Mouse (Mus musculus): ENCODE results near the gene Ppp4r2. TPM values are rescaled to one million over a fixed set of nuclear protein-coding genes. Genes with fewer than 3 reads are reported as not detected.

Gene Ppp4r2
- 23.9 and 24.5 TPM in 2 replicates for total RNA-seq (2014; rRNA removed)
- 9.5 and 10.9 TPM in 2 replicates for polyA plus RNA-seq (2015; fragmentation: Nextera tagmentation; extraction: Ambion mirVana)

DNA sequence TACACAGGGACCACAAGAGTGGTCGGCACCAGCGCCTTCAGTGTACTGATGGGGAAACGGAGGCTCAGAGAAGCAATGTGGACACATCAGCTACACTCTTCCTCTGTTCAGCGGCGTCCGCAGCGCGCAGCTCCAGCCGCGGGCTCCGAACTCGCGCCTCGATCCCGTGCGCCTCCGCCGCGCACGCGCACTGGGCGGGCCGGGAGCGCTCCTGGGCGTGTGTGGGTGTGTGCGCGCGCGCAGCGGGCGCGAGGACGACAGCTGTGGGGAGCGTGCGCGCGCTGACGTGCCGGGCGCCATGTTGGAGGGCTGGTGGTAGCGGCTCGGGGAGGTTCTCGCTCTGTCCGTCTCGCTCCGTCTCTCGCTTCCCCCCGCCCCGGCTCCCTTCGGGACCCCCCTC, at the start of gene Ppp4r2:
Gene Ppp4r2 (plus strand): TSS at position 268 of the 400 bp plus-strand sequence.
- Histone ChIP-seq H3K9me3 (ENCODE audit: low read length) (no peaks in the 10 kb centered on the region), H3K36me3 (ENCODE audit: insufficient read depth, low read length) (peaks cover 6% of the 10 kb centered on the region; the same call in 1 of the 2 replicates), H3K27ac (peak within 1 kb of the TSS; percentile 86), H3K9ac (replicated peaks; ENCODE audit: low read length) (peak within 1 kb of the TSS; percentile 78), H3K27me3 (ENCODE audit: insufficient read depth, low read length) (no peaks in the 10 kb centered on the region), H3K4me2 (ENCODE audit: low read depth, low read length) (peak within 1 kb of the TSS; percentile 58), H3K4me1 (ENCODE audit: insufficient read depth, low read length) (peaks cover 4% of the 10 kb centered on the region; the same call in 1 of the 2 replicates), H3K4me3 (ENCODE audit: low read length) (peak within 1 kb of the TSS; percentile 78)
- WGBS: under 1% methylated on average over 42 of the region's 50 CpGs
- ATAC-seq (peak; percentile 97), DNase-seq (ENCODE audit: low spot score) (peak; percentile 97)
- TF ChIP-seq CTCF (IDR thresholded peaks at IDR 0.05; ENCODE audit: low read depth): no peak

DNA sequence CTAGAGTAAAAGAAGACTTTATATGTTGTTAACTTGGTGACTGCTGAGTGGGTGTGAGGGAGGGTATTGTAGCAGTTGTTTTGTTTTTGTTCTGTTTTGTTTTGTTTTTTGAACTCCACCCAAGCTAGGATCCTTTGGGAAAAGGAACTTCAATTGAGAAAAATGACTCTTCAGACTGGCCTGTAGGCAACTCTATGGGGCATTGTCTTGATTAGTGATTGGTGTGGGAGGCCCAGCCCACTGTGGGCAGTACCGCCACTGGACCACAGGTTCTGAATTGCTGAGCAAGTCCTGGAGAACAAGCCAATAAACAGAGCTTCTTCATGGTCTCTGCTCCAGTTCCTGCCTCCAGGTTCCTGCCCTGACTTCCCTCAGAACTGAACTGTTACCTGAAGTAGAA, 45.7 kb upstream of the Ppp4r2 start:
- Histone ChIP-seq H3K4me2 (ENCODE audit: low read depth, low read length) (no peak overlapping the region), H3K9ac (replicated peaks; ENCODE audit: low read length) (no peak overlapping the region), H3K9me3 (ENCODE audit: low read length) (no peaks in the 10 kb centered on the region), H3K27ac (no peak overlapping the region), H3K4me1 (ENCODE audit: insufficient read depth, low read length) (no peaks in the 10 kb centered on the region), H3K36me3 (ENCODE audit: insufficient read depth, low read length) (no peaks in the 10 kb centered on the region), H3K27me3 (ENCODE audit: insufficient read depth, low read length) (no peaks in the 10 kb centered on the region), H3K4me3 (ENCODE audit: low read length) (no peak overlapping the region)
- no peak for TF ChIP-seq CTCF (IDR thresholded peaks at IDR 0.05; ENCODE audit: low read depth)
- 82% methylated on average over 1 of the region's 1 CpGs for WGBS
- DNase-seq (ENCODE audit: low spot score) (no peak), ATAC-seq (no peak)

DNA sequence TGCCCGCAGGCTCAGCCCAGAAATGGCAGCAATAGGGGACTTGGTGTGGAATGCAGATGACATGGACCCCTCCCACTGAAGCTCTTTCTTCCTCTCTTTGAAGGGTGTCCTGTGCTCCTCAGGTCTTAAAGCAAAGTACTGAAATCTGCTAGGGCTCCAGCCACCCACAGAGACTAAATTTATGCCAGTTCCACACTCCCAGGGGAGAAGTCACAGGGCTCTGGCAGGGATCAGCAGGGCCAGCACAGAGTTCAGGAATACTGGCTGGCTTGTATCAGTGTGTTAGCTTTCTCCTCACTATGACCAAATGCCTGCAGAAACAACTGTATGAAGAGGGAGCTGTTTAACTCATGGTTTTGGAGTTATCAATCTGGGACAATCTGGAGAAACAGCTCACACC, 44.3 kb upstream of the Ppp4r2 start:
- no peak for TF ChIP-seq CTCF (IDR thresholded peaks at IDR 0.05; ENCODE audit: low read depth)
- Histone ChIP-seq H3K4me1 (ENCODE audit: insufficient read depth, low read length) (no peaks in the 10 kb centered on the region), H3K9ac (replicated peaks; ENCODE audit: low read length) (no peak overlapping the region), H3K27me3 (ENCODE audit: insufficient read depth, low read length) (no peaks in the 10 kb centered on the region), H3K36me3 (ENCODE audit: insufficient read depth, low read length) (no peaks in the 10 kb centered on the region), H3K4me3 (ENCODE audit: low read length) (no peak overlapping the region), H3K27ac (no peak overlapping the region), H3K9me3 (ENCODE audit: low read length) (no peaks in the 10 kb centered on the region), H3K4me2 (ENCODE audit: low read depth, low read length) (no peak overlapping the region)
- WGBS: 88% methylated on average over 1 of the region's 1 CpGs
- ATAC-seq: no peak
- no peak for DNase-seq (ENCODE audit: low spot score)

DNA sequence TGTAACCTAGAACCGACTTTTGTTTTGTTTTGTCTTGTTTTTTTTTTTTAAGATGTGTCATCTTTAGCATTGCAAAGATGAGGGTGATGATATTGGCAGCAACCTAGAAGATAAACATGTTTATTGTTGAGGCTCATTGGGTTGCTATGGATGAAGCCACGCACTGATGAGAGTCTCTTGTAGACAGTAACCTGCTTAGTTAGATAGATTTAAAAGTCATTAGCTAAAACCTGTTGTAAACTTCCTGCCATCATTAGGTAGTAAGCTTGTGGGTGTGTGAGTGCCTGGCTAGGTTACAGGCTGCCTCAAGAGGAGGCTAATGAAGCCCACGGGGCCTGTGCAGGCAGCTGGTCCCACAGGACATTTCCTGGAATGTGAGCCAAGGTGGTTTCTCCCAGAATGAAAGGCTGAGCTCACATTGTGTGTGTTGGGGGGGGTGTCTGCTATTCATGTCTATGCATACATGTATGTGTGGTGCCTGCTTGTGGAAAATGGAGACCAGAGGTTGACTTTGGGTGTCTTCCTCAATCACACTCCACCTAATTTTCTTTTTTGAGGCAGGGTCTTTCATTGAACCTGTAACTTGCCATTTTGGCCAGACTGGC, 41.3 kb upstream of the Ppp4r2 start:
- Histone ChIP-seq H3K9me3 (ENCODE audit: low read length) (no peaks in the 10 kb centered on the region), H3K9ac (replicated peaks; ENCODE audit: low read length) (no peak overlapping the region), H3K4me2 (ENCODE audit: low read depth, low read length) (no peak overlapping the region), H3K4me3 (ENCODE audit: low read length) (no peak overlapping the region), H3K4me1 (ENCODE audit: insufficient read depth, low read length) (no peaks in the 10 kb centered on the region), H3K36me3 (ENCODE audit: insufficient read depth, low read length) (no peaks in the 10 kb centered on the region), H3K27ac (no peak overlapping the region), H3K27me3 (ENCODE audit: insufficient read depth, low read length) (no peaks in the 10 kb centered on the region)
- ATAC-seq (no peak), DNase-seq (ENCODE audit: low spot score) (no peak)
- no peak for TF ChIP-seq CTCF (IDR thresholded peaks at IDR 0.05; ENCODE audit: low read depth)
- 70% methylated on average over 3 of the region's 3 CpGs for WGBS

DNA sequence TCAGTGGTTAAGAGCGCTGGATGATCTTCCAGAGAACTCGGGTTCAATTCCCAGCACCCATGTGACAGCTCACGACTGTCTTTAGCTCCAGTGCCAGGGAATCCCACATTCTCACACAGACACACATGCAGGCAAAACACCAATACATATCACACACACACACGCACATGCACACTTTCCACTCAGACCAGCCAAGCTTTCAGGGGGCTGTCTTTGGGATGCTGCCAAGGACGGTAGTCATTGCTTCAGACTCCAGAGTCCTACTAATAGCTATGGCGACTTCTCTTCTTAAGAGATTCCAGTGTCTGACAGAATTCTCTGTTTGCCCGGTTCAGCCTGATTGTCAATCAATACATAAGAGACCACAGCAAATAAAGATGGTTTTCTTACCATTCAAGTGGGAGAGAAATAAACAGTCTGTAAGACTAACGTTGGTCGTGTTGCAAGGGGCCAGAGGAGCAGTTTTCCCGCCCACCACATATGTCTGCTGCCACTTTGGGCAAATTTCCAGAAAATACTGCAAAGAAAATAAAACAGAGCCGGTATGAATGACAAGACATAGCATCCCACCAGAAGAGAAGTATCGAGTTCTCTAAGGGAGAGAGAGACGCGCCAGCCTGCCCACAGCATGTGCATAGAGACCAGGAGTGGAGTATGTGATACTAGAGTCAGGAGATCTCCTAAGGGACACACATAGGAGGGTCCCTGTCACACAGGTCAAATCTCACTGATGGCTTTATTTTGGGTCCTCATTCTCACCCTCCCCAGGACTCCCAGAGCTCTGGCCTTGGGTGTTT, 40.3 kb upstream of the Ppp4r2 start:
- no peak overlapping the region for H3K27ac ChIP-seq
- H3K9ac ChIP-seq (replicated peaks; ENCODE audit: low read length): no peak overlapping the region
- no peaks in the 10 kb centered on the region for H3K36me3 ChIP-seq (ENCODE audit: insufficient read depth, low read length)
- TF ChIP-seq CTCF (IDR thresholded peaks at IDR 0.05; ENCODE audit: low read depth): no peak
- ATAC-seq: 0 out of 2 replicates have a peak, but pooled peaks have one; percentile 35
- H3K9me3 ChIP-seq (ENCODE audit: low read length): no peaks in the 10 kb centered on the region
- no peaks in the 10 kb centered on the region for H3K4me1 ChIP-seq (ENCODE audit: insufficient read depth, low read length)
- H3K4me3 ChIP-seq (ENCODE audit: low read length): no peak overlapping the region
- 56% methylated on average over 14 of the region's 14 CpGs for WGBS
- no peak overlapping the region for H3K4me2 ChIP-seq (ENCODE audit: low read depth, low read length)
- H3K27me3 ChIP-seq (ENCODE audit: insufficient read depth, low read length): no peaks in the 10 kb centered on the region
- peak; percentile 57 for DNase-seq (ENCODE audit: low spot score)

DNA sequence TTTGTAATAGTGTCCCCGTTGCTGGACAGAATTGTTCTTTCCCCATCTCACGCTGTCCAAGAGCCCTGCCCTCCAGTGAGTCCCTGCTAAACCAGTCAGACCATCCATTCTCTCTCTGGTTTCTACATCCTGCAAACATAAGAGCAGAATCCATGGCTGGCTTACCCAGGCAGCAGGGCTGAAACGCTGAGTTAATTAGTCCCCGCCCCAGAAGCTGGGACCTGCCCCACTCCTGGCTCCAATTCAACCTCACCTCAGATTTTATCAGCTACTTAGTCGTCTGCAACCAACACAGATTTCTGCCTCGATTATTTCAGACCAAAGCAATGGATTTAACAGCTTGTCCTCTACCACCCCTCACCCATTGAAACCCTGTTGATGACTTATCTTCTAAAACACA, 37.6 kb upstream of the Ppp4r2 start:
- WGBS: 52% methylated on average over 6 of the region's 6 CpGs
- peak; percentile 34 for DNase-seq (ENCODE audit: low spot score)

More for the DNA sequence above, 37.6 kb upstream of the Ppp4r2 start:
- no peaks in the 10 kb centered on the region for H3K27me3 ChIP-seq (ENCODE audit: insufficient read depth, low read length)
- no peak for TF ChIP-seq CTCF (IDR thresholded peaks at IDR 0.05; ENCODE audit: low read depth)
- no peak overlapping the region for H3K4me3 ChIP-seq (ENCODE audit: low read length)
- ATAC-seq: no peak
- H3K27ac ChIP-seq: no peak overlapping the region
- H3K36me3 ChIP-seq (ENCODE audit: insufficient read depth, low read length): no peaks in the 10 kb centered on the region
- no peaks in the 10 kb centered on the region for H3K4me1 ChIP-seq (ENCODE audit: insufficient read depth, low read length)
- no peak overlapping the region for H3K9ac ChIP-seq (replicated peaks; ENCODE audit: low read length)
- H3K9me3 ChIP-seq (ENCODE audit: low read length): no peaks in the 10 kb centered on the region
- no peak overlapping the region for H3K4me2 ChIP-seq (ENCODE audit: low read depth, low read length)

Measured in hindbrain, postnatal 0 days (tissue).